Mouse (Mus musculus): ENCODE measurements around the gene Bloc1s2. TPM values are rescaled to one million over a fixed set of nuclear protein-coding genes. Genes with fewer than 3 reads are reported as not detected.

Bloc1s2 gene
- polyA plus RNA-seq (2017; shearing (Covaris generic)) = 100 to 1,000 TPM; 110 to 135 TPM

GRCm38 (mm10) chr19:44145702-44146567 is at the start of gene Bloc1s2:
Gene Bloc1s2 (minus strand): TSS chr19:44146446.

GRCm38 (mm10) chr19:44192342-44192741 is 46.1 kb upstream of the Bloc1s2 start, which contains the start of gene Pkd2l1:
Gene Pkd2l1 (minus strand): TSS chr19:44192442.

GRCm38 (mm10) chr19:44135072-44135959 is 10.9 kb downstream of the Bloc1s2 start, which contains the start of gene Cwf19l1:
Gene Cwf19l1 (minus strand): TSS chr19:44135876.

GRCm38 (mm10) chr19:44106831-44107660 is 39.2 kb downstream of the Bloc1s2 start, which contains the start of gene Chuk:
Gene Chuk (minus strand): TSS chr19:44107480.

Other genes with a start within 250 kb of the Bloc1s2 start
- 10 to 100 TPM in 1 of 2 experiments, 1 to 10 TPM in 1; 7.0 to 10.1 TPM for gene Dnmbp, start 206.3 kb downstream of the Bloc1s2 start, polyA plus RNA-seq (2017; shearing (Covaris generic))
- under 1 TPM in 1 of 2 experiments, not detected in 1; 0.44 TPM for gene Cpn1, start 159.9 kb downstream of the Bloc1s2 start, polyA plus RNA-seq (2017; shearing (Covaris generic))
- gene Cyp2c23, start 117.2 kb downstream of the Bloc1s2 start, polyA plus RNA-seq (2017; shearing (Covaris generic)) = under 1 TPM; 0.24 to 0.45 TPM
- gene Erlin1, start 76.7 kb downstream of the Bloc1s2 start, polyA plus RNA-seq (2017; shearing (Covaris generic)) = 10 to 100 TPM in 1 of 2 experiments, 1 to 10 TPM in 1; 9.7 to 12.9 TPM
- 10 to 100 TPM; 72.9 to 80.4 TPM for gene Chuk, start 39.0 kb downstream of the Bloc1s2 start, polyA plus RNA-seq (2017; shearing (Covaris generic))
- 10 to 100 TPM; 30.4 to 39.2 TPM for gene Cwf19l1, start 10.6 kb downstream of the Bloc1s2 start, polyA plus RNA-seq (2017; shearing (Covaris generic))
- gene Pkd2l1, start 46.0 kb upstream of the Bloc1s2 start, polyA plus RNA-seq (2017; shearing (Covaris generic)) = 1 to 10 TPM in 1 of 2 experiments, under 1 TPM in 1; 0.13 to 1.0 TPM
- gene Scd3, start 56.8 kb upstream of the Bloc1s2 start, polyA plus RNA-seq (2017; shearing (Covaris generic)) = under 1 TPM; 0.05 to 0.53 TPM
- gene Scd2, start 147.2 kb upstream of the Bloc1s2 start, polyA plus RNA-seq (2017; shearing (Covaris generic)) = 10 to 100 TPM; 40.0 to 40.1 TPM
- gene Scd4, start 186.6 kb upstream of the Bloc1s2 start, polyA plus RNA-seq (2017; shearing (Covaris generic)) = 1 to 10 TPM in 1 of 2 experiments, under 1 TPM in 1; 0.31 to 1.7 TPM